Mouse (Mus musculus): ENCODE measurements around the gene Mtus2.

Mtus2 gene

GRCm38 (mm10) chr5:147955671-147956070 is 1.4 kb upstream of the Mtus2 start:
- in situ Hi-C loops (cut with MboI; ENCODE audit: low pct_unique_long_range_greater_than_20kb in 1 of 2, low sequenced_read_pairs in 2 of 2, unreplicated experiment in 1 of 2): no loop called here

- in situ Hi-C loops (cut with MboI; ENCODE audit: low pct_unique_long_range_greater_than_20kb in 1 of 2, low sequenced_read_pairs in 2 of 2, unreplicated experiment in 1 of 2): no loop called here
Measured at GRCm38 (mm10) chr5:147956421-147956820, 699 bp upstream of the Mtus2 start.

GRCm38 (mm10) chr5:147957592-147958271 is 612 bp downstream of the Mtus2 start:
- in situ Hi-C loops (cut with MboI; ENCODE audit: low pct_unique_long_range_greater_than_20kb in 1 of 2, low sequenced_read_pairs in 2 of 2, unreplicated experiment in 1 of 2): no loop called here

GRCm38 (mm10) chr5:147958552-147958951 is 1.4 kb downstream of the Mtus2 start:
- in situ Hi-C loops (cut with MboI; ENCODE audit: low pct_unique_long_range_greater_than_20kb in 1 of 2, low sequenced_read_pairs in 2 of 2, unreplicated experiment in 1 of 2): no loop called here

GRCm38 (mm10) chr5:147959088-147959487 is 2.0 kb downstream of the Mtus2 start:
- in situ Hi-C loops (cut with MboI; ENCODE audit: low pct_unique_long_range_greater_than_20kb in 1 of 2, low sequenced_read_pairs in 2 of 2, unreplicated experiment in 1 of 2): no loop called here

GRCm38 (mm10) chr5:147960793-147961192 is 3.7 kb downstream of the Mtus2 start:
- in situ Hi-C loops (cut with MboI; ENCODE audit: low pct_unique_long_range_greater_than_20kb in 1 of 2, low sequenced_read_pairs in 2 of 2, unreplicated experiment in 1 of 2): loop anchor here (5.0 to 10.0 kb wide), 3 partner anchors 112 to 284 kb away; no protein-coding TSS in a partner anchor

- in situ Hi-C loops (cut with MboI; ENCODE audit: low pct_unique_long_range_greater_than_20kb in 1 of 2, low sequenced_read_pairs in 2 of 2, unreplicated experiment in 1 of 2): loop anchor here (5.0 to 10.0 kb wide), 3 partner anchors 108 to 281 kb away; no protein-coding TSS in a partner anchor
Measured at GRCm38 (mm10) chr5:147963820-147964580, 6.9 kb downstream of the Mtus2 start.

GRCm38 (mm10) chr5:147964776-147965175 is 7.7 kb downstream of the Mtus2 start:
- in situ Hi-C loops (cut with MboI; ENCODE audit: low pct_unique_long_range_greater_than_20kb in 1 of 2, low sequenced_read_pairs in 2 of 2, unreplicated experiment in 1 of 2): loop anchor here (5.0 to 10.0 kb wide), 3 partner anchors 108 to 280 kb away; no protein-coding TSS in a partner anchor

GRCm38 (mm10) chr5:147966646-147967045 is 9.5 kb downstream of the Mtus2 start:
- in situ Hi-C loops (cut with MboI; ENCODE audit: low pct_unique_long_range_greater_than_20kb in 1 of 2, low sequenced_read_pairs in 2 of 2, unreplicated experiment in 1 of 2): loop anchor here (10.0 kb wide), 2 partner anchors 108 to 278 kb away; no protein-coding TSS in a partner anchor

GRCm38 (mm10) chr5:147969566-147969965 is 12.4 kb downstream of the Mtus2 start:
- in situ Hi-C loops (cut with MboI; ENCODE audit: low pct_unique_long_range_greater_than_20kb in 1 of 2, low sequenced_read_pairs in 2 of 2, unreplicated experiment in 1 of 2): loop anchor here (10.0 kb wide), 2 partner anchors 105 to 275 kb away; no protein-coding TSS in a partner anchor

- in situ Hi-C loops (cut with MboI; ENCODE audit: low pct_unique_long_range_greater_than_20kb in 1 of 2, low sequenced_read_pairs in 2 of 2, unreplicated experiment in 1 of 2): no loop called here
Measured at GRCm38 (mm10) chr5:147976001-147976400, 18.9 kb downstream of the Mtus2 start.

- in situ Hi-C loops (cut with MboI; ENCODE audit: low pct_unique_long_range_greater_than_20kb in 1 of 2, low sequenced_read_pairs in 2 of 2, unreplicated experiment in 1 of 2): no loop called here
Measured at GRCm38 (mm10) chr5:147980606-147981005, 23.5 kb downstream of the Mtus2 start.

- in situ Hi-C loops (cut with MboI; ENCODE audit: low pct_unique_long_range_greater_than_20kb in 1 of 2, low sequenced_read_pairs in 2 of 2, unreplicated experiment in 1 of 2): no loop called here
Measured at GRCm38 (mm10) chr5:147990289-147990688, 33.2 kb downstream of the Mtus2 start.

- in situ Hi-C loops (cut with MboI; ENCODE audit: low pct_unique_long_range_greater_than_20kb in 1 of 2, low sequenced_read_pairs in 2 of 2, unreplicated experiment in 1 of 2): no loop called here
Measured at GRCm38 (mm10) chr5:147990775-147991174, 33.7 kb downstream of the Mtus2 start.

GRCm38 (mm10) chr5:147992581-147993378 is 35.7 kb downstream of the Mtus2 start:
- in situ Hi-C loops (cut with MboI; ENCODE audit: low pct_unique_long_range_greater_than_20kb in 1 of 2, low sequenced_read_pairs in 2 of 2, unreplicated experiment in 1 of 2): no loop called here

- in situ Hi-C loops (cut with MboI; ENCODE audit: low pct_unique_long_range_greater_than_20kb in 1 of 2, low sequenced_read_pairs in 2 of 2, unreplicated experiment in 1 of 2): no loop called here
Measured at GRCm38 (mm10) chr5:148005263-148005662, 48.1 kb downstream of the Mtus2 start.

GRCm38 (mm10) chr5:148012156-148012555 is 55.0 kb downstream of the Mtus2 start:
- in situ Hi-C loops (cut with MboI; ENCODE audit: low pct_unique_long_range_greater_than_20kb in 1 of 2, low sequenced_read_pairs in 2 of 2, unreplicated experiment in 1 of 2): no loop called here

- in situ Hi-C loops (cut with MboI; ENCODE audit: low pct_unique_long_range_greater_than_20kb in 1 of 2, low sequenced_read_pairs in 2 of 2, unreplicated experiment in 1 of 2): no loop called here
Measured at GRCm38 (mm10) chr5:148014133-148014854, 57.2 kb downstream of the Mtus2 start.

Data from mouse embryonic stem cell (cell line).